Mouse (Mus musculus) thymus, postnatal 4 days (tissue): ENCODE data around the gene Htt.

Experiments used
- DNase-seq: peaks from one replicate; pipeline ENCODE4 v3.0.0; 2021

Gene Htt

DNA sequence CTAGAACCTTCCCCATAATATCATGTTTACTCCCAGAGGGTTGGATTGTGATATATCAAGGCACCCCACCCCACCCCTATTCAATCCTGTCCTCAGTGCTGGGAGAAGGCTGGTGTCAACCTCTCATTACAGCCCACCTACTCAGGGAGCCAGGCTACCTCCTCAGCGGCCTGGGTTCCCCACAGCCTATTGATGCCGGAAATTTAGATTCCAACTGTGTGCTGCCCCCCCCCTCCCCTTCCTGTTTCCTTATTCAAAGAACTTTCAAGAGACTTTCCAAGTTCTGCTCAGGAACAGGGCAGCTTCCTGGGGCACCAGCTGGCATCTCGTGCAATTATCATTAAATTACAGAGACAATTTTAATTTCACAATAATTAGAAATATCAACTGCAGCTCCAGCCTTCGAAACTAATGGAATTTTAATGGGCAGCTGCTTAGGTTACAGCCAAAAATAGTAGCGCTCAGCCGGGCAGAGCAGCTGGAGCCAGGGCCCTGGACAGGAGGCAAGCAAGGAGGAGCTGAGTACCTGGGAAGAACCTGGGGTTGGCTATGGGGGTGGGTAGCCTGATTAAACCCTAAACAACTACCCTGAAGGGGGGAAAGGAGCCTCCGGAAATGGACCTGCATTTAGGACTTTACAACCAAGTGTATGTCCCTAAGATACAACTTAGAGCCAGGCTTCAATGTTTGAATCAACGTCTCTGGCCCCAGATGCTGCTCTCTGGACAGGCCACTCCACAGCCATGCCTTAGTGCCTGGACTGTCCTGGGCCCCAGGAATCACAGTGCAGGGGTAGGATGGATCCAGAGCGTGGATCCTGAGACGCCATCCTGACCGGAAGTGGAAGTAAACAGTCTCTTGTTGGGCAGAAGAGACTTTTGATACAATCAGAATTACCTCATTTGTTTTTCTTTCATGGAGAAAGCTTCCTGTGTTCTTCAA is 170.2 kb downstream of the Htt start:
- no peak for DNase-seq

DNA sequence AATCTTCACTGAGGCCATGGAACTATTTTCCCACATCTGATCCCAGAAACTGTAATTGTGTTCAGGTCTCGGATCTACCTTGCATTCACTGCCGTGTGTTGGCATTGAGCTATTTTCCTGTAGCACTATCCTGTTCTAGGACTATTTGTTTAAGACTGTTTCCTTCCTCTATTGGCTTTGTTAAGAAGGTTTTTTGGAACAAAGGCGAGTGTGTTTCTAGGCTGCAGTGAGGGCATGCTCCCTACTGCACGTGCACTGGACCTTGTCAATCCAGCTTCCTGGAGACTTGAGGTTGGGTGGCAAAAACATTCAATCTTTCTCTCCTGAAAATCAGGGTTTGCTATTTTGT is 170.9 kb downstream of the Htt start:
- no peak for DNase-seq

DNA sequence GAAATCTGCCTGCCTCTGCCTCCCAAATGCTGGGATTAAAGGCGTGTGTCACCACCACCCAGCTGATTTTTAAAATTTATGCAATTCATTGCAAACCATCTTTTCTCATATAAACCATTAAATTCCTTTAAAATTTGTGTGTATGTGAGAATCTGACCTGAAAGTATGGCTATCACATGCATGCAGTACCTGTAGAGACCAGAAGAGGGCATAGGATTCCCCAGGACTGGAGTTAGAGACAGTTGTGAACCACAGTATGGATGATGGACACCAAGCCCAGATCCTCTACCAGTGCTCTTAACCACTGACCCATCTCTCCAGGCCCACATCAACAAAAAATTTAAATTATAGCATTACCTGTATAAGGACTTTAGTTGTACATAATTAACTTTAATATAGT is 171.9 kb downstream of the Htt start:
- DNase-seq, result peak; percentile 29

DNA sequence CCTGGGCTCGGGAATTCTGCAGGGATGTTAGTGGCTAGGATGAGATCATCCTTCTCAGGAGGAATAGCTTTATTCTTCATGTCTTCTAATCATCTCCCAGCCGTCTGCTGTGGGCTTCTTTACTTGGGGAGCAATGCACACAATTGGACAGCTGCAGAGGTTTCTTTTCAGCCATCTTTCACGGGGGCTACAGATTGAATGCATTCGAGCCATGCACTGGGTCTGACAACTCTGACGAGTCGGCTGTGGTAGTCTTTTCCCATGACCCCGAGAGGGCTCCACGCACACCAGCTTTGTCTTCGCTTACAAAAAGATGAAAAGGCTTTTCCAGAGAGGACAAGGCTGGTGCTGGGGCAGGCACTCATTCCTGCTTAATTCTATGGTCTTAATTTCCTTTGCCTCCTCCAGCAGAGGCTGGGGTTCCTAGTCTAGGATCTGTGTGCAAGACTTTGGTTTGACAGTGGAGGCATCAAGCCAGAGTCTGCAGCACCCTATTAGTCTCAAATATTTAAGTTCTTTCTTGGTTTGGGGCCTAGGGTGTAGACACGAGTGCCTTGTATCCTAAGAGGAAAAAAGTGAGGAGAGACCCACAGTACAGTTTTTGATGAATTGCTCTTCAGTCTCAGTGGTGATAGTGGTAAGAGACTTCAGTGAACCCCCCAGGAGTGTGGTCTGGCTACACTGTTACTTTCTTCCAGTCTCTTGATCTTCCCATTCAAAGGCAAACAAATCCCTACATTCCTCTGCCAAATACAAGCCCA is 180.3 kb downstream of the Htt start:
- no peak for DNase-seq

GRCm38 (mm10) chr5:34943428-34943827 is 181.9 kb downstream of the Htt start:
- no peak for DNase-seq

- peak; percentile 89 for DNase-seq
Observed at GRCm38 (mm10) chr5:34948861-34949760, 187.6 kb downstream of the Htt start, which contains the start of gene Rgs12. Rgs12 (plus strand) TSS chr5:34949445.

- DNase-seq, result peak; percentile 50
Observed at GRCm38 (mm10) chr5:34949769-34950211, 188.2 kb downstream of the Htt start.

DNA sequence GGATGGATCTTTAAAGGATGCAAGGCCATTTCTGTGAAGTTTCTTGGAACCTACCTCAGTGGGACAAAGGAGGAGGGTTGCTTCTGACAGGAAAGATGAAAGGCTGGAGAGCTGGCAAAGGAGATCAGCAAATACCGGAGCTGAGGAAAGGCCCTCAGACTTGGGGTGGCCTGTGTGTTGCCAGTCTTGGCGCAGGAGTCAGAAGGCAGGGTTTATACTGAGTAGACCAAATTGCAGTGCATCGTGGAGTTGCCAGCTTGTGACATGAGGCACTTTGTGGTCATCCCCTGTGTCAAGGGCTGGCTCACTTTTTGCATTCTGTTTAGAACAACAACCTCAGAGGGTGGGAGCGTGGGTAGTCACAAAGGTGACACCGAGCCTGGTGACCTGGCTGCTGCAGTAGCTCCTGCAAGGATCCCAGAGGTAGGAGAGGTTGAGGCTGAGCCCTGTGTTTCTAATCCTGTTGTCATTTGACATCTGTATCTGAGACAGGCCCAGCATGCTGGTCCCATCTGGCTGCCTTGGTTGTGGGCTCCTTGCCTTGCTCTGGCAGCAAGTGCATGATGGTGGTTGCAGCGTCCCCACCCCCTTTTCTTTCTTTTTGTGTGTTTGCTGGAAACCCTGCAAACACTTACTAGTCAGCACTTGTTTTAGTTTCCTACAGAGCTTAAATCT is 189.1 kb downstream of the Htt start:
- DNase-seq, result peak; percentile 40

DNA sequence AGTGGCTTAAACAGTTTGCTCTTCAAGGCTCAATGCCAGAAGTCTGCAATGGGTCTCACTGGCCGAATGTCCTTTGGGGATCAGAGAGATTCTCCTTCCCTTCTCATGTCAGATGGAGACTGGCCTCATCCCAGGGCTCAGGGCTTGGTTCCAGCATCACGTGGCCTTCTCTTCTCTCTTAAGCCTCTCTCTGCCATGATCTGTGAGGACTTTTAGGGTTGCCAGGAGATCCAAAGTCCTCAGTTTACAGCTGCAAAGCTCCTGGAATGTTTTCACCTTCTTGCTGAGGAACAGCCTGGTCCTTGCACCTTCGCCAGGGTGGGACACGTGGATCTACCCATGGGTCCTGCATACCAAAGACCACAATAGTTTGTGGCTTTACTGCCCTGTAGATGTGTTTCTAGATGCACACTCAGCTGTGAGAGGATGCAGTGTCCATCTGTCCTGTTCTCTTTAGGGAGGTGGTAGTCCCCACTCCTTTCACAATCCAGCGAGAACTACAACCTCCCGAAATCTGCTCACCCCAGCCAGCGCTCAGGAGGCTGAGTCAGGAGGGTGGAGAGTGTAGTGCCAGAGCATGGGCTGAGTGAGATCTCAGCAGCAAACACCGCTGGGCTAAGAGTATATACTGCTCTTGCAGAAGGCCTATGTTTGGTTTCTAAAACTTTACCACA is 189.8 kb downstream of the Htt start:
- DNase-seq, result no peak

GRCm38 (mm10) chr5:34954508-34954907 is 193.0 kb downstream of the Htt start:
- DNase-seq, result no peak

- no peak for DNase-seq
Observed at GRCm38 (mm10) chr5:34955630-34956029, 194.1 kb downstream of the Htt start.

GRCm38 (mm10) chr5:34956151-34956550 is 194.6 kb downstream of the Htt start:
- DNase-seq, result no peak

- no peak for DNase-seq
Observed at GRCm38 (mm10) chr5:34957015-34957414, 195.5 kb downstream of the Htt start.

DNA sequence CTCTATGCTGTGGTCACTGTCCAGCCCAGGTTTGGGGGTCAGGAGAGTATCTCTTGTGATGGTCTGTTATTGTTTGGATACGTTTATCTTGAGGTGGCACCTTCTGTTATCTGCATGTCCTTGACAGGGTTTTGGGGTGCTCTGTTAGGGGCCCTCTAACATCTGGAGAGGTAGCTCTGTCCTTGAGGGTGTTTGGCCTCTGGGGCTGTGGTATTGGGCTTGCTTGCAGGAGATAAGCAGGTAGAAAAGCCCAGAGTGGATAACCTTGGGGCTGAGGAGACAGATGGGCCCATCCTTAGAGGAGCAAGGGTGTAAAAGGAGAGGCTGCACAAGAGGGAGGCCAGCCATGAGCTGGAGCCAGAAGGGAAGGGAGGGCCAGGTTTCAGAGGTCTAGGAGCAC is 198.5 kb downstream of the Htt start:
- DNase-seq, result no peak
